Mouse (Mus musculus): ENCODE measurements around the gene Cox7b.

DNA sequence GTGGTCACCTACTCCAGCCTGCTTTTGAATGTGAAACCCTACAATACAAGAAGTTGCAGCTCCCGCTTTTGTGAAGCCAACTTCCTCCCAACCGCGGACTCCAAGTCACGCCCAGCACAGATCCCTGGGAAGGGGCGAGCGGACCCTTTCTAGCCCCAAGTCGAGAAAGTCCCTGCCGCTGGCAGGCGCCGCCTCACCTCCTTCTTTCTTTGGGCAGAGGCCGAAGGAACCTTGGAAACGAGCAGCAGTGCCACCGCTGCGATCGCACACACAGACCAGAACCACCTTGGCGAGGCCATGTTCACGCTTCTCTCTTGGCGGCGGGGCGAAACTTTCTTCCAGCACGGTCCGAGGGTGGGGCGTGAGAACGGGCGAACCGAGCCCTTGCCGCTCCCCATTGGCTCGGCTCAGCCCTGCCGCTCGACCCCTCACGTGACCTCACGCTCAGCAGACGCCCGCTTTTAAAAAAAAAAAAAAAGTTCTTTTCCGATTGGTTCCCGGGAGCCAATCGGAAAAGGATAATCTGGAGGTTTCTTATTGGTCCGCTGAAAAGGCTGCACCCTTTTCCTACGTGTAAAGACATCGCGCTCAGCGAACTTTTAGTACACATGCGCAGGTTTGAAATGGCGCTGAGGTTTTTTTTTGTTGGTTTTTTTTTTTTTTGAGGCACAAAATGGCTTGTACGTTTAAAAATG lies 3.9 kb upstream of the Cox7b start, which contains the start of gene Magt1:
- TF ChIP-seq CTCF (conservative IDR thresholded peaks at IDR 0.05; ENCODE audit: insufficient read depth, insufficient read length, low read depth, low read length), result no peak
- peak; percentile 51 for TF ChIP-seq POLR2A (IDR thresholded peaks at IDR 0.05; ENCODE audit: low read depth, low read length)

All from kidney, adult 2 months (tissue).